Mouse (Mus musculus) cortical plate, adult 2 months (tissue): Measurements from ENCODE around the gene Papola.

Source experiments
- CTCF ChIP-seq: fragments of 200-500 bp; IDR thresholded peaks from 2 replicates; pipeline ENCODE4 v1.5.1; 2011; ENCODE audit warnings: mild to moderate bottlenecking, control low read depth, low read length; ENCODE audit not compliant: insufficient read depth; ENCODE audit errors: extremely low read depth
- POLR2A ChIP-seq: fragments of 200-500 bp; IDR thresholded peaks from 2 replicates; pipeline ENCODE4 v1.6.1; 2011; ENCODE audit warnings: mild to moderate bottlenecking, low read length, control low read depth; ENCODE audit not compliant: insufficient read depth; ENCODE audit errors: extremely low read depth

GRCm38 (mm10) chr12:105761171-105761570 is 23.3 kb upstream of the Papola start:
- no peak for TF ChIP-seq CTCF
- TF ChIP-seq POLR2A = no peak
